Mouse (Mus musculus) testis, postnatal 14 days (tissue): Measurements from ENCODE around the gene Chrnd.

Experiments used
- DNase-seq: peaks from one replicate; pipeline ENCODE4 v3.0.0; 2021; ENCODE audit warnings: low spot score

Chrnd gene

GRCm38 (mm10) chr1:87190429-87190828 is at the start of gene Chrnd:
TSS of gene Chrnd (plus strand) at chr1:87190607.
- no peak for DNase-seq

GRCm38 (mm10) chr1:87141550-87141949 is 48.9 kb upstream of the Chrnd start:
- DNase-seq = no peak

GRCm38 (mm10) chr1:87142456-87142855 is 48.0 kb upstream of the Chrnd start:
- DNase-seq = no peak

GRCm38 (mm10) chr1:87143141-87143540 is 47.3 kb upstream of the Chrnd start:
- no peak for DNase-seq

GRCm38 (mm10) chr1:87149422-87149821 is 41.0 kb upstream of the Chrnd start:
- DNase-seq = peak; percentile 39

GRCm38 (mm10) chr1:87151286-87151685 is 39.1 kb upstream of the Chrnd start:
- no peak for DNase-seq

- no peak for DNase-seq
Observed at GRCm38 (mm10) chr1:87153776-87154500, 36.5 kb upstream of the Chrnd start.

GRCm38 (mm10) chr1:87154501-87155120 is 35.8 kb upstream of the Chrnd start:
- DNase-seq = no peak

- DNase-seq = no peak
Observed at GRCm38 (mm10) chr1:87155531-87156198, 34.7 kb upstream of the Chrnd start.

GRCm38 (mm10) chr1:87156199-87156587 is 34.2 kb upstream of the Chrnd start, which contains the start of gene Ecel1:
TSS of gene Ecel1 (minus strand) at chr1:87156521.
- no peak for DNase-seq

GRCm38 (mm10) chr1:87159396-87159795 is 31.0 kb upstream of the Chrnd start:
- no peak for DNase-seq

- DNase-seq = no peak
Observed at GRCm38 (mm10) chr1:87164164-87164795, 26.1 kb upstream of the Chrnd start.

- no peak for DNase-seq
Observed at GRCm38 (mm10) chr1:87164796-87165184, 25.6 kb upstream of the Chrnd start.

- no peak for DNase-seq
Observed at GRCm38 (mm10) chr1:87170458-87170857, 19.9 kb upstream of the Chrnd start.

- DNase-seq = no peak
Observed at GRCm38 (mm10) chr1:87171312-87171711, 19.1 kb upstream of the Chrnd start.

GRCm38 (mm10) chr1:87172316-87172715 is 18.1 kb upstream of the Chrnd start:
- no peak for DNase-seq

GRCm38 (mm10) chr1:87174006-87174955 is 16.1 kb upstream of the Chrnd start:
- DNase-seq = peak; percentile 78

- peak; percentile 58 for DNase-seq
Observed at GRCm38 (mm10) chr1:87175852-87176292, 14.5 kb upstream of the Chrnd start.

- DNase-seq = no peak
Observed at GRCm38 (mm10) chr1:87180896-87181295, 9.5 kb upstream of the Chrnd start.

- no peak for DNase-seq
Observed at GRCm38 (mm10) chr1:87183013-87183412, 7.4 kb upstream of the Chrnd start, which contains the start of gene Prss56. TSS of gene Prss56 (plus strand) at chr1:87183313.

- DNase-seq = no peak
Observed at GRCm38 (mm10) chr1:87183998-87184750, 6.2 kb upstream of the Chrnd start.
